Mouse (Mus musculus) hindbrain, embryonic 15.5 days (tissue): Measurements from ENCODE around the gene Nek11. TPM values are rescaled to one million over a fixed set of nuclear protein-coding genes. Genes with fewer than 3 reads are reported as not detected.

Source experiments
- ATAC-seq: fragments of 200-750 bp; cut with Nextera tagmentation; 2 replicates; pipeline ENCODE4 v1.8.0; 2017; ENCODE audit warnings: low read depth, moderate number of reproducible peaks, moderate TSS enrichment; ENCODE audit not compliant: low FRiP score
- H3K27ac ChIP-seq: fragments of 300-500 bp; sonication (generic); replicated peaks from 2 replicates; pipeline ENCODE4 v1.5.1; 2015; ENCODE audit warnings: mild to moderate bottlenecking, inconsistent platforms
- H3K27me3 ChIP-seq: fragments of 300-500 bp; sonication (generic); 2 replicates; pipeline ENCODE4 v1.6.1; 2015; ENCODE audit warnings: control low read depth, inconsistent platforms
- H3K36me3 ChIP-seq: fragments of 300-500 bp; sonication (generic); 2 replicates; pipeline ENCODE4 v1.6.1; 2015; ENCODE audit warnings: control low read depth, inconsistent platforms
- H3K4me1 ChIP-seq: fragments of 300-500 bp; sonication (generic); replicated peaks from 2 replicates; pipeline ENCODE4 v1.6.1; 2015; ENCODE audit warnings: control low read depth, inconsistent platforms
- H3K4me2 ChIP-seq: fragments of 300-500 bp; sonication (generic); 2 replicates; pipeline ENCODE4 v1.6.1; 2015; ENCODE audit warnings: moderate library complexity, mild to moderate bottlenecking, inconsistent platforms
- H3K4me3 ChIP-seq: fragments of 300-500 bp; sonication (generic); 2 replicates; pipeline ENCODE4 v1.5.1; 2015; ENCODE audit warnings: mild to moderate bottlenecking, inconsistent platforms
- H3K9ac ChIP-seq: fragments of 300-500 bp; sonication (generic); 2 replicates; pipeline ENCODE4 v1.6.1; 2015; ENCODE audit warnings: inconsistent platforms
- H3K9me3 ChIP-seq: fragments of 300-500 bp; sonication (generic); 2 replicates; pipeline ENCODE4 v1.6.1; 2016; ENCODE audit warnings: control low read depth, inconsistent platforms
- WGBS: fragments of 180-500 bp; shearing (Covaris S2); methylation state at CpG from one replicate; pipeline ENCODE4 v1.1.7; 2015; 5-methylcytosine and 5-hydroxymethylcytosine counted together
- polyA plus RNA-seq: library from polyadenylated mRNA; unstranded; fragments of >200 nt; fragmentation: Nextera tagmentation; extraction: Ambion mirVana; gene quantifications from 2 replicates; pipeline ENCODE4 v1.2.1, GENCODE M21; 2015

Nek11 gene
- polyA plus RNA-seq, 1 experiment from 2014 or later = 2.9 TPM

- H3K4me3 ChIP-seq = no peak overlapping the region
- H3K4me2 ChIP-seq = no peak overlapping the region
- WGBS = 90% methylated on average over 1 of the region's 1 CpGs
These were observed 141.2 kb downstream of the Nek11 start for GRCm38 (mm10) chr9:105254076-105254475.

GRCm38 (mm10) chr9:105252349-105253041, 142.8 kb downstream of the Nek11 start:
- Histone ChIP-seq H3K4me2 (no peak overlapping the region), H3K9me3 (no peaks in the 10 kb centered on the region), H3K9ac (no peak overlapping the region), H3K4me1 (peaks cover 8% of the 10 kb centered on the region; the same call in 1 of the 2 replicates), H3K4me3 (no peak overlapping the region), H3K27me3 (no peaks in the 10 kb centered on the region), H3K36me3 (no peaks in the 10 kb centered on the region), H3K27ac (0 out of 2 replicates have a peak overlapping the region, but pooled peaks have one; percentile 30)
- 47% methylated on average over 4 of the region's 4 CpGs for WGBS
- no peak; the same call in 1 of the 2 replicates for ATAC-seq

More at GRCm38 (mm10) chr9:105254076-105254475, 141.2 kb downstream of the Nek11 start:
- H3K36me3 ChIP-seq = no peaks in the 10 kb centered on the region
- H3K9ac ChIP-seq = no peak overlapping the region
- no peaks in the 10 kb centered on the region for H3K27me3 ChIP-seq
- no peak for ATAC-seq
- no peak overlapping the region for H3K27ac ChIP-seq
- H3K9me3 ChIP-seq = no peaks in the 10 kb centered on the region
- H3K4me1 ChIP-seq = peaks cover 11% of the 10 kb centered on the region; the same call in 1 of the 2 replicates

- Histone ChIP-seq H3K9me3 (no peaks in the 10 kb centered on the region), H3K27ac (no peak overlapping the region), H3K36me3 (no peaks in the 10 kb centered on the region), H3K9ac (no peak overlapping the region), H3K27me3 (no peaks in the 10 kb centered on the region), H3K4me3 (no peak overlapping the region), H3K4me1 (peaks cover 7% of the 10 kb centered on the region; the same call in 1 of the 2 replicates), H3K4me2 (no peak overlapping the region)
- WGBS = over 99% methylated on average over 4 of the region's 4 CpGs
- ATAC-seq = no peak
These were observed 144.1 kb downstream of the Nek11 start for GRCm38 (mm10) chr9:105251256-105251655.

GRCm38 (mm10) chr9:105244024-105244423, 151.3 kb downstream of the Nek11 start:
- Histone ChIP-seq H3K4me2 (no peak overlapping the region), H3K4me1 (no peaks in the 10 kb centered on the region), H3K36me3 (no peaks in the 10 kb centered on the region), H3K9ac (no peak overlapping the region), H3K9me3 (no peaks in the 10 kb centered on the region), H3K27me3 (no peaks in the 10 kb centered on the region), H3K27ac (no peak overlapping the region), H3K4me3 (no peak overlapping the region)
- 34% methylated on average over 5 of the region's 5 CpGs for WGBS
- ATAC-seq = no peak

GRCm38 (mm10) chr9:105214434-105214833, 180.9 kb downstream of the Nek11 start:
- Histone ChIP-seq H3K4me2 (no peak overlapping the region), H3K36me3 (no peaks in the 10 kb centered on the region), H3K9ac (no peak overlapping the region), H3K4me3 (no peak overlapping the region), H3K9me3 (no peaks in the 10 kb centered on the region), H3K4me1 (no peaks in the 10 kb centered on the region), H3K27me3 (no peaks in the 10 kb centered on the region), H3K27ac (no peak overlapping the region)
- 51% methylated on average over 4 of the region's 4 CpGs for WGBS
- ATAC-seq = no peak

- Histone ChIP-seq H3K27me3 (no peaks in the 10 kb centered on the region), H3K36me3 (no peaks in the 10 kb centered on the region), H3K4me3 (no peak overlapping the region), H3K4me1 (no peaks in the 10 kb centered on the region), H3K9me3 (no peaks in the 10 kb centered on the region), H3K27ac (no peak overlapping the region), H3K9ac (no peak overlapping the region), H3K4me2 (no peak overlapping the region)
- 11% methylated on average over 1 of the region's 1 CpGs for WGBS
- ATAC-seq = no peak
These were observed 195.0 kb downstream of the Nek11 start for GRCm38 (mm10) chr9:105200305-105200704.

GRCm38 (mm10) chr9:105186725-105187124, 208.6 kb downstream of the Nek11 start:
- H3K9me3 ChIP-seq = no peaks in the 10 kb centered on the region
- H3K9ac ChIP-seq = no peak overlapping the region
- no peaks in the 10 kb centered on the region for H3K4me1 ChIP-seq
- no peak overlapping the region for H3K4me2 ChIP-seq
- H3K36me3 ChIP-seq = no peaks in the 10 kb centered on the region
- H3K4me3 ChIP-seq = no peak overlapping the region
- 93% methylated on average over 3 of the region's 3 CpGs for WGBS
- no peak overlapping the region for H3K27ac ChIP-seq
- H3K27me3 ChIP-seq = no peaks in the 10 kb centered on the region
- ATAC-seq = no peak

- no peaks in the 10 kb centered on the region for H3K27me3 ChIP-seq
- 90% methylated on average over 3 of the region's 3 CpGs for WGBS
These were observed 212.9 kb downstream of the Nek11 start for GRCm38 (mm10) chr9:105182392-105182791.

GRCm38 (mm10) chr9:105144992-105145391, 250.3 kb downstream of the Nek11 start, which contains the start of gene 1700080E11Rik:
1700080E11Rik (minus strand) TSS chr9:105145092.
- Histone ChIP-seq H3K9me3 (no peaks in the 10 kb centered on the region), H3K27ac (no peak within 1 kb of the TSS), H3K9ac (no peak within 1 kb of the TSS), H3K36me3 (no peaks in the 10 kb centered on the region), H3K4me3 (no peak within 1 kb of the TSS), H3K4me2 (no peak within 1 kb of the TSS), H3K4me1 (no peaks in the 10 kb centered on the region), H3K27me3 (no peaks in the 10 kb centered on the region)
- ATAC-seq = no peak
- WGBS = 79% methylated on average over 6 of the region's 6 CpGs

More at GRCm38 (mm10) chr9:105182392-105182791, 212.9 kb downstream of the Nek11 start:
- no peak for ATAC-seq
- Histone ChIP-seq H3K36me3 (no peaks in the 10 kb centered on the region), H3K27ac (no peak overlapping the region), H3K4me3 (no peak overlapping the region), H3K9me3 (no peaks in the 10 kb centered on the region), H3K4me1 (no peaks in the 10 kb centered on the region), H3K9ac (no peak overlapping the region), H3K4me2 (no peak overlapping the region)

- Histone ChIP-seq H3K4me2 (no peak overlapping the region), H3K4me1 (no peaks in the 10 kb centered on the region), H3K4me3 (no peak overlapping the region), H3K27ac (no peak overlapping the region), H3K36me3 (no peaks in the 10 kb centered on the region), H3K27me3 (no peaks in the 10 kb centered on the region), H3K9ac (no peak overlapping the region), H3K9me3 (no peaks in the 10 kb centered on the region)
- WGBS = 79% methylated on average over 6 of the region's 6 CpGs
- no peak for ATAC-seq
These were observed 256.1 kb downstream of the Nek11 start for GRCm38 (mm10) chr9:105139204-105139603.

- no peaks in the 10 kb centered on the region for H3K36me3 ChIP-seq
- H3K9me3 ChIP-seq = no peaks in the 10 kb centered on the region
- peaks cover 4% of the 10 kb centered on the region for H3K4me1 ChIP-seq
- no peaks in the 10 kb centered on the region for H3K27me3 ChIP-seq
- no peak overlapping the region for H3K4me2 ChIP-seq
- H3K4me3 ChIP-seq = no peak overlapping the region
- WGBS = 44% methylated on average over 1 of the region's 1 CpGs
- H3K9ac ChIP-seq = no peak overlapping the region
- H3K27ac ChIP-seq = no peak overlapping the region
- no peak for ATAC-seq
These were observed 258.9 kb downstream of the Nek11 start for GRCm38 (mm10) chr9:105136404-105136803.

- no peak overlapping the region for H3K27ac ChIP-seq
- H3K4me1 ChIP-seq = peaks cover 17% of the 10 kb centered on the region
- H3K4me3 ChIP-seq = no peak overlapping the region
- no peak overlapping the region for H3K4me2 ChIP-seq
- no peaks in the 10 kb centered on the region for H3K36me3 ChIP-seq
- no peak for ATAC-seq
- 93% methylated on average over 5 of the region's 5 CpGs for WGBS
- H3K27me3 ChIP-seq = no peaks in the 10 kb centered on the region
- H3K9me3 ChIP-seq = no peaks in the 10 kb centered on the region
- H3K9ac ChIP-seq = no peak overlapping the region
These were observed 260.8 kb downstream of the Nek11 start for GRCm38 (mm10) chr9:105134536-105134935.
